Mouse (Mus musculus) myocyte (in vitro differentiated cells): Measurements from ENCODE around the gene Mapk14.
A peak's percentile ranks its signal among the peaks of the same experiment; 100 is the strongest.

Experiments
- CEBPB ChIP-seq: IDR thresholded peaks from 2 replicates; pipeline ENCODE4 v1.6.1; 2011; ENCODE audit warnings: mild to moderate bottlenecking, moderate library complexity; ENCODE audit not compliant: poor library complexity, insufficient read depth, severe bottlenecking
- MAX ChIP-seq: IDR thresholded peaks from one replicate; pipeline ENCODE4 v1.6.1; 2011; ENCODE audit warnings: low read depth, mild to moderate bottlenecking, control low read depth
- MYOD1 ChIP-seq, 3 experiments: IDR thresholded peaks; one replicate each; pipeline ENCODE4 v1.6.1; 2011; ENCODE audit warnings: control low read depth in 2 of 3, low read depth in 2 of 3, mild to moderate bottlenecking in 2 of 3, moderate library complexity in 1 of 3; ENCODE audit not compliant: insufficient read length in 2 of 3, control insufficient read depth in 1 of 3
- MYOG ChIP-seq, 3 experiments: IDR thresholded peaks; one replicate each; pipeline ENCODE4 v1.6.1; 2011; ENCODE audit warnings: control low read depth in 2 of 3, low read depth in 2 of 3, mild to moderate bottlenecking in 2 of 3; ENCODE audit not compliant: insufficient read length in 2 of 3, control insufficient read depth in 1 of 3, insufficient read depth in 1 of 3
- POLR2A ChIP-seq: IDR thresholded peaks from one replicate; pipeline ENCODE4 v1.6.1; 2011; ENCODE audit warnings: low read depth, mild to moderate bottlenecking, control low read depth, moderate library complexity; ENCODE audit not compliant: insufficient read length
- USF1 ChIP-seq: IDR thresholded peaks from one replicate; pipeline ENCODE4 v1.6.1; 2011; ENCODE audit warnings: low read depth, mild to moderate bottlenecking, control low read depth, moderate library complexity

DNA sequence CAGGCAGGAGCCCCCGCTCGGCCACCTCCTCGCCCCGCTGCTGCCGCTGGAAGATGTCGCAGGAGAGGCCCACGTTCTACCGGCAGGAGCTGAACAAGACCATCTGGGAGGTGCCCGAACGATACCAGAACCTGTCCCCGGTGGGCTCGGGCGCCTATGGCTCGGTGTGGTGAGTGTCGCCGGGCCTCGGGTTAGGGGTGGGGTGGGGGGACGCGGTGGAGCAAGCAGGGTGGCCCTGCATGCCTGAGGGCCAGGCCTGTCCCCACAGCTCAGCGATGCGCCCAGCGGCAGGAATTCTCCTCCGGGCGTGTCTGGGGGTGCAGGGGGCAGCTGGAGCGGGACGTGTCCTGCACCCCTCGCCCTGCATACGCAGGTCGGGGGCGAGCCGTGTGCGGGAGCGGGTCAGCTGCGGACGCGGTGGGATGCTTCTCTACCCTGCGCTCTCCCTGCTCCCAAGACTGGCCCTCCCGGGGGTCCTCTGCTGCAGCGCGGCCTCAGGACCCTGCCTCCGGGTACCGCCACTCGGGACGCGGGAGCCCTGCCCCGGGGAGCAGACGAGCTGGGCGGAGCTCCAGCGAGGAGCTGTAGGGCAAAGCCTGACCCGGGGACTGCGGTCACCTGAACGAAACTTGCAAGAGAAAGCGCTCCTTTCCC, 685 bp downstream of the Mapk14 start:
- no peak for TF ChIP-seq MYOG (IDR thresholded peaks at IDR 0.05; ENCODE audit: control insufficient read depth in 1 of 3, insufficient read depth in 1 of 3, insufficient read length in 2 of 3, low read depth in 2 of 3)
- TF ChIP-seq CEBPB: no peak
- no peak for TF ChIP-seq POLR2A
- no peak for TF ChIP-seq MAX
- peak in 1 of 3 experiments; percentile 31 for TF ChIP-seq MYOD1 (IDR thresholded peaks at IDR 0.05; ENCODE audit: control insufficient read depth in 1 of 3, insufficient read length in 2 of 3, low read depth in 2 of 3)
- no peak for TF ChIP-seq USF1
